Mouse (Mus musculus) ES-E14 (cell line): ENCODE measurements around the gene Wdr78. TPM values are rescaled to one million over a fixed set of nuclear protein-coding genes. Genes with fewer than 3 reads are reported as not detected.

ENCODE experiments used
- DNase-seq: peaks from one replicate; pipeline ENCODE4 v3.0.0-alpha.2; 2013; ENCODE audit warnings: low read depth, low spot score
- H3K27ac ChIP-seq: 2 replicates; pipeline ENCODE4 v1.5.1; 2012; ENCODE audit warnings: low read depth, mild to moderate bottlenecking, low read length, moderate library complexity, mixed read lengths; ENCODE audit not compliant: poor library complexity, insufficient read depth, severe bottlenecking
- H3K36me3 ChIP-seq: 2 replicates; pipeline ENCODE4 v1.6.1; 2012; ENCODE audit warnings: mild to moderate bottlenecking, low read length, moderate library complexity, mixed read lengths; ENCODE audit not compliant: control insufficient read depth, poor library complexity, insufficient read depth, severe bottlenecking
- H3K4me1 ChIP-seq, 2 experiments: fragments of 150-350 bp in 1 of 2; sonication (generic) in 1 of 2; 2 replicates each; pipeline ENCODE4 v1.6.1; 2012; ENCODE audit warnings: low read length in 2 of 2, mild to moderate bottlenecking in 1 of 2, mixed read lengths in 1 of 2; ENCODE audit not compliant: control insufficient read depth in 2 of 2, insufficient read depth in 2 of 2, poor library complexity in 1 of 2
- H3K4me3 ChIP-seq, 2 experiments: fragments of 150-350 bp in 1 of 2; sonication (generic) in 1 of 2; 2 replicates each; pipeline ENCODE4 v1.5.1; 2012; ENCODE audit warnings: low read length in 2 of 2, low read depth in 1 of 2, mild to moderate bottlenecking in 1 of 2, mixed read lengths in 1 of 2; ENCODE audit not compliant: insufficient read depth in 1 of 2, poor library complexity in 1 of 2, severe bottlenecking in 1 of 2
- H3K9ac ChIP-seq: 2 replicates; pipeline ENCODE4 v1.6.1; 2012; ENCODE audit warnings: low read depth, mild to moderate bottlenecking, low read length, mixed read lengths; ENCODE audit not compliant: poor library complexity, insufficient read depth, severe bottlenecking
- H3K9me3 ChIP-seq: fragments of 150-350 bp; sonication (generic); 2 replicates; pipeline ENCODE4 v1.6.1; 2012; ENCODE audit warnings: low read depth, mild to moderate bottlenecking, low read length; ENCODE audit not compliant: control insufficient read depth, insufficient read depth
- CHD2 ChIP-seq: IDR thresholded peaks from 2 replicates; pipeline ENCODE4 v1.6.1; 2014; ENCODE audit warnings: mild to moderate bottlenecking, low read depth, low read length, inconsistent platforms
- HCFC1 ChIP-seq: IDR thresholded peaks from 2 replicates; pipeline ENCODE4 v1.6.1; 2012; ENCODE audit warnings: low read length, inconsistent platforms, borderline replicate concordance; ENCODE audit not compliant: insufficient read depth
- MAFK ChIP-seq: IDR thresholded peaks from 2 replicates; pipeline ENCODE4 v1.6.1; 2014; ENCODE audit warnings: mild to moderate bottlenecking, low read depth, low read length, inconsistent platforms; ENCODE audit not compliant: insufficient read depth
- ZC3H11A ChIP-seq: IDR thresholded peaks from 2 replicates; pipeline ENCODE4 v1.6.1; 2012; ENCODE audit warnings: low read depth, mild to moderate bottlenecking, inconsistent platforms, low read length, borderline replicate concordance
- ZNF384 ChIP-seq: IDR thresholded peaks from 2 replicates; pipeline ENCODE4 v1.6.1; 2012; ENCODE audit warnings: low read depth, low read length, inconsistent platforms
- in situ Hi-C, 2 experiments: fragments of 600-800 bp; cut with MboI; formaldehyde crosslinking; loops; one replicate each; pipeline ENCODE4 v1.15.1; 2025; ENCODE audit warnings: low sequenced_read_pairs in 2 of 2, inconsistent platforms in 1 of 2; ENCODE audit not compliant: unreplicated experiment in 2 of 2
- total RNA-seq: library from RNA; depleted of rRNA; stranded (reverse); fragments of 300-350 nt; gene quantifications from 2 replicates; pipeline ENCODE4 v1.2.3, GENCODE M21; 2012

Gene Wdr78
- total RNA-seq, 1 experiment, result 0.76 TPM

DNA sequence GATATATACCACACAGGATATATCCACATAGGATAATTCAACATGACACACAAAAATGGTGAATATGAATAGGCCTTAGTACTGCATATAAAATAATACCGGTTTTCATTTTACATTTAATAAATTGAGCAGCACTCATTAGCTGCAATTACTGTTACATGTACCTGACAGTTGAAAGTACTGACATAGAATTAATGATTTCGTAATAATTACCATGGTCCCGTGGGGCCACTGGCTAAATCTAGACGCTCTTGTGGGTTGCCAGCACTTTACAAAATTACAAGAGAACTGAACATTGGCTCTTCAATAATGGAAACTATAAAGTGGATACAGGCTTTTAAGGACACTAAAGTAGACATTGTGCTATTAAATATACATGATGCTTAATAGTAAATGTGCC, 109.7 kb downstream of the Wdr78 start:
- in situ Hi-C loops, result no loop called here
- no peaks in the 10 kb centered on the region for H3K9me3 ChIP-seq
- H3K4me3 ChIP-seq, result no peak overlapping the region
- H3K27ac ChIP-seq, result no peak overlapping the region
- no peak for DNase-seq
- no peak overlapping the region for H3K9ac ChIP-seq
- no peak for TF ChIP-seq MAFK
- no peak for TF ChIP-seq CHD2
- TF ChIP-seq HCFC1, result no peak
- no peak for TF ChIP-seq ZC3H11A
- TF ChIP-seq ZNF384, result no peak
- H3K4me1 ChIP-seq, result no peaks in the 10 kb centered on the region
- no peaks in the 10 kb centered on the region for H3K36me3 ChIP-seq

GRCm38 (mm10) chr4:102991685-102992084, 122.7 kb downstream of the Wdr78 start:
- Histone ChIP-seq H3K9me3 (no peaks in the 10 kb centered on the region), H3K4me3 (no peak overlapping the region), H3K36me3 (no peaks in the 10 kb centered on the region), H3K9ac (no peak overlapping the region), H3K4me1 (no peaks in the 10 kb centered on the region), H3K27ac (no peak overlapping the region)
- no peak for TF ChIP-seq CHD2
- no peak for TF ChIP-seq MAFK
- TF ChIP-seq ZNF384, result no peak
- no peak for TF ChIP-seq HCFC1
- TF ChIP-seq ZC3H11A, result no peak
- in situ Hi-C loops, result no loop called here
- no peak for DNase-seq

DNA sequence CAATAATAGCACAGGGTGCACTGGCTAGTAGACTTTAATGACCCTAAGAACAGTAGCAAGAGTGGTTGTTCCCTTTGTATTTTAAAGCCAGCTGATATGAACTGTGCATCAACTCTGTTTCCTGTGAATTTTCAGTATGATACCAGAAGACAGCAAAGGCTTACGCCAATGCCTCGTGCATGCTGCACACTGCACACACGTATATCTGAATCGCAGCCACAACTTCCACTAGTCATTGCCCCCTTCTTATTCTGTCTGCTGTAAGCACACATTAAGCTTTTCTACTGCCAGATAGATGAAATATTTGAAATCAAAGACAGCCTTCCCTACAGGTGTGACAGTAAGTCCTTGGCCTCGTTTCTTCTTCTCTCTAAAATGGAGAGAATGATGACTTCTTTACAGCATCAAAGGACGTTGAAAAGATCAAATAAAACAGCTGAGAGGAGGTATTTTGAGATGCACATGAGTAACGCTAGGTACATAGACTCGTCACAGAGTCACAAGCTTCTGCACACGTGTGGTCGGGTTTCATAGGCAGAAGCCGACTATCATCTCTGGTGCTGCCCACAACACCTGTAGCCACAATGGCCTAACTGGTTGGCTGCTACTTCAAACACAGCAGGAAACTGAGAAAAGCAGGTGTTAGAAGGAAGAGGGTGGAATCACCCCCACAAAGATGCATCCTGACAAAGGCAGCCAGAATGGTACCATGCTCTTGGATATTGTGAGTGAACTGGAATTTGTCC, 123.6 kb downstream of the Wdr78 start:
- no peak overlapping the region for H3K4me3 ChIP-seq
- TF ChIP-seq ZC3H11A, result no peak
- TF ChIP-seq HCFC1, result no peak
- TF ChIP-seq ZNF384, result no peak
- no peak for TF ChIP-seq CHD2
- TF ChIP-seq MAFK, result no peak
- no peak overlapping the region for H3K9ac ChIP-seq
- H3K27ac ChIP-seq, result no peak overlapping the region
- no peaks in the 10 kb centered on the region for H3K9me3 ChIP-seq
- in situ Hi-C loops, result no loop called here
- no peak for DNase-seq
- no peaks in the 10 kb centered on the region for H3K36me3 ChIP-seq
- no peaks in the 10 kb centered on the region for H3K4me1 ChIP-seq

DNA sequence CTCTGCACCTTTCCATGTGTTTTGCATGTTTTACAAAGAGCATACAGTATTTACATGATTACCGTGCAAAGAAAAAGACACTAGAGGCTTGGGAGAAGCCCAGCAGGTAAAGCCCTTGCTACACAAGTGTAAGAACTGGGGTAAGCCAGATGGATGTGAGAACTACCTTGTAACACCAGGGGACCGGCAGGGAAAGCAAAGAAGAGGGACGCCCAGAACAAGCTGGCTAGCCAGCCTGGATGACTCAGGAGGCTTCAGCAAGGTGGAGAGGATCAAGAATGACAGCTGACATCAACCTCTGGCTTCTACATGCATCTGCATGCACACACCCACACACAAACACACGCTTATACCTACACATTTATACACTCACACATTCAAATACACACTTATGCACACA, 124.3 kb downstream of the Wdr78 start:
- in situ Hi-C loops, result no loop called here
- no peak overlapping the region for H3K27ac ChIP-seq

DNA sequence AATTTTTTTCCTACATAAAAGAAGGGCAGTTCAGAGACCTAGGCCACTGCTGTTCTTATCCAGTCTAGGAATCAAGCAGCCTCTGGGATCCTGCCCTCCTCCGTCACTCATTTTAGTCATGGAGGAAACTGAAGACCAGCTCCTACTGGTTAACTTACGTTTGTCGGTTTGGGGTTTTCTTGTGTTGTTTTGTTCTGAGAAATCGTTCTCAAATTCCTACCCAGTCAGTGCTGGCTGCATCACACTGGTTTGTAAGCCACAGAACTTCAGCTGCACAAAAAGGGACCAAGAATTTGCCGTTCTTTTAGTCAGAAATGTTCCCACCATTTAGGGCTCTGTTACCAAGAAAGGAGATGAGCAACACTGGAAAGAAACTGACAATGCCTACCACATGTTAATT, 125.0 kb downstream of the Wdr78 start:
- Histone ChIP-seq H3K9me3 (no peaks in the 10 kb centered on the region), H3K4me3 (no peak overlapping the region), H3K4me1 (no peaks in the 10 kb centered on the region), H3K9ac (no peak overlapping the region), H3K36me3 (no peaks in the 10 kb centered on the region), H3K27ac (no peak overlapping the region)
- TF ChIP-seq MAFK (no peak), CHD2 (no peak), HCFC1 (no peak), ZNF384 (no peak), ZC3H11A (no peak)
- in situ Hi-C loops, result no loop called here
- no peak for DNase-seq

More for the DNA sequence above, 124.3 kb downstream of the Wdr78 start:
- H3K36me3 ChIP-seq, result no peaks in the 10 kb centered on the region
- no peak overlapping the region for H3K4me3 ChIP-seq
- H3K9ac ChIP-seq, result no peak overlapping the region
- TF ChIP-seq MAFK (no peak), ZC3H11A (no peak), CHD2 (no peak), ZNF384 (no peak), HCFC1 (no peak)
- H3K4me1 ChIP-seq, result no peaks in the 10 kb centered on the region
- no peaks in the 10 kb centered on the region for H3K9me3 ChIP-seq
- no peak for DNase-seq
